Mouse (Mus musculus) ES-Bruce4 (cell line): ENCODE data around the gene Vangl1.

Experiments used
- CTCF ChIP-seq: IDR thresholded peaks from one replicate; pipeline ENCODE4 v1.8.1; 2011; ENCODE audit warnings: low read depth, low read length
- POLR2A ChIP-seq: IDR thresholded peaks from one replicate; pipeline ENCODE4 v1.8.1; 2011; ENCODE audit warnings: low read length; ENCODE audit not compliant: insufficient read depth

GRCm38 (mm10) chr3:102184721-102185120, 19.8 kb downstream of the Vangl1 start:
- no peak for TF ChIP-seq POLR2A
- no peak for TF ChIP-seq CTCF
